Mouse (Mus musculus): ENCODE measurements at regions not wholly inside any gene's neighbourhood (a gene's known extent, or its start where the extent isn't known, plus 50 kb on each side); places are given as distances from the start of the nearest gene placed in this dataset.

- no peaks in the 10 kb centered on the region for H3K9me3 ChIP-seq (replicated peaks; ENCODE audit: insufficient read depth, low read length)
- H3K4me3 ChIP-seq (ENCODE audit: control insufficient read depth in 1 of 2, insufficient read depth in 1 of 2, low read depth in 2 of 2, low read length in 2 of 2), result no peak overlapping the region
These were observed 241.3 kb upstream of the Maf start for GRCm38 (mm10) chr8:115948916-115949315.

GRCm38 (mm10) chr8:115948036-115948435 is 240.4 kb upstream of the Maf start:
- Histone ChIP-seq H3K9ac (ENCODE audit: control insufficient read depth, low read depth, low read length, poor library complexity, severe bottlenecking) (no peak overlapping the region), H3K9me3 (replicated peaks; ENCODE audit: insufficient read depth, low read length) (no peaks in the 10 kb centered on the region), H3K79me2 (ENCODE audit: control insufficient read depth, insufficient read depth, low read length, poor library complexity) (no peaks in the 10 kb centered on the region), H3K4me1 (ENCODE audit: control insufficient read depth in 1 of 2, insufficient read depth in 2 of 2, low read length in 2 of 2) (no peaks in the 10 kb centered on the region), H3K27ac (ENCODE audit: control insufficient read depth, low read depth, low read length) (no peak overlapping the region), H3K27me3 (ENCODE audit: control insufficient read depth in 1 of 2, insufficient read depth in 2 of 2, low read length in 2 of 2) (no peaks in the 10 kb centered on the region), H3K4me3 (ENCODE audit: control insufficient read depth in 1 of 2, insufficient read depth in 1 of 2, low read depth in 2 of 2, low read length in 2 of 2) (no peak overlapping the region), H3K36me3 (ENCODE audit: control insufficient read depth in 1 of 2, insufficient read depth in 2 of 2, low read length in 2 of 2) (no peaks in the 10 kb centered on the region)
- DNase-seq (ENCODE audit: low read depth, low spot score), result no peak
- TF ChIP-seq HCFC1 (IDR thresholded peaks at IDR 0.05; ENCODE audit: low read depth, low read length) (no peak), ZNF384 (IDR thresholded peaks at IDR 0.05; ENCODE audit: low read depth, low read length) (no peak), KAT2A (conservative IDR thresholded peaks at IDR 0.05; ENCODE audit: low read depth, low read length) (no peak), MAZ (IDR thresholded peaks at IDR 0.05; ENCODE audit: low read depth, low read length) (no peak), E2F4 (IDR thresholded peaks at IDR 0.05; ENCODE audit: borderline replicate concordance, low read depth, low read length) (no peak), GABPA (IDR thresholded peaks at IDR 0.05; ENCODE audit: low read depth, low read length) (no peak), NRF1 (IDR thresholded peaks at IDR 0.05; ENCODE audit: insufficient read depth, low read depth, low read length, poor library complexity, severe bottlenecking) (no peak), ZMIZ1 (IDR thresholded peaks at IDR 0.05; ENCODE audit: low read depth, low read length) (no peak), POLR2AphosphoS2 (IDR thresholded peaks at IDR 0.05; ENCODE audit: low read length) (no peak), TAL1 (IDR thresholded peaks at IDR 0.05; ENCODE audit: low read length) (no peak), MXI1 (IDR thresholded peaks at IDR 0.05; ENCODE audit: low read depth, low read length) (no peak), USF1 (IDR thresholded peaks at IDR 0.05; ENCODE audit: low read depth, low read length) (no peak), MYB (IDR thresholded peaks at IDR 0.05; ENCODE audit: low read depth, low read length) (no peak), GATA1 (IDR thresholded peaks at IDR 0.05; ENCODE audit: low read depth, low read length) (no peak), TBP (IDR thresholded peaks at IDR 0.05; ENCODE audit: low read depth, low read length) (no peak), SIN3A (IDR thresholded peaks at IDR 0.05; ENCODE audit: low read length) (no peak), RCOR1 (IDR thresholded peaks at IDR 0.05; ENCODE audit: low read depth, low read length) (no peak), CHD1 (IDR thresholded peaks at IDR 0.05; ENCODE audit: low read depth, low read length) (no peak)

More at GRCm38 (mm10) chr8:115948916-115949315, 241.3 kb upstream of the Maf start:
- DNase-seq (ENCODE audit: low read depth, low spot score), result no peak
- no peaks in the 10 kb centered on the region for H3K36me3 ChIP-seq (ENCODE audit: control insufficient read depth in 1 of 2, insufficient read depth in 2 of 2, low read length in 2 of 2)
- no peaks in the 10 kb centered on the region for H3K27me3 ChIP-seq (ENCODE audit: control insufficient read depth in 1 of 2, insufficient read depth in 2 of 2, low read length in 2 of 2)
- H3K79me2 ChIP-seq (ENCODE audit: control insufficient read depth, insufficient read depth, low read length, poor library complexity), result no peaks in the 10 kb centered on the region
- H3K27ac ChIP-seq (ENCODE audit: control insufficient read depth, low read depth, low read length), result no peak overlapping the region
- no peak overlapping the region for H3K9ac ChIP-seq (ENCODE audit: control insufficient read depth, low read depth, low read length, poor library complexity, severe bottlenecking)
- H3K4me1 ChIP-seq (ENCODE audit: control insufficient read depth in 1 of 2, insufficient read depth in 2 of 2, low read length in 2 of 2), result no peaks in the 10 kb centered on the region
- TF ChIP-seq TBP (IDR thresholded peaks at IDR 0.05; ENCODE audit: low read depth, low read length) (no peak), POLR2AphosphoS2 (IDR thresholded peaks at IDR 0.05; ENCODE audit: low read length) (no peak)

Measured in MEL (cell line).